Mouse (Mus musculus): ENCODE measurements around the gene Slc25a29.
A peak's percentile ranks its signal among the peaks of the same experiment; 100 is the strongest.

- peak; percentile 40 for TF ChIP-seq CTCF (IDR thresholded peaks at IDR 0.05; ENCODE audit: low read depth)
- TF ChIP-seq EP300 (optimal IDR thresholded peaks at IDR 0.05) = no peak
These were observed 43.5 kb downstream of the Slc25a29 start for GRCm38 (mm10) chr12:108792152-108792545.

Data from stomach, postnatal 0 days (tissue).